14 mouse cellular contexts compared by ENCODE assay signal in the genomic region with DNA sequence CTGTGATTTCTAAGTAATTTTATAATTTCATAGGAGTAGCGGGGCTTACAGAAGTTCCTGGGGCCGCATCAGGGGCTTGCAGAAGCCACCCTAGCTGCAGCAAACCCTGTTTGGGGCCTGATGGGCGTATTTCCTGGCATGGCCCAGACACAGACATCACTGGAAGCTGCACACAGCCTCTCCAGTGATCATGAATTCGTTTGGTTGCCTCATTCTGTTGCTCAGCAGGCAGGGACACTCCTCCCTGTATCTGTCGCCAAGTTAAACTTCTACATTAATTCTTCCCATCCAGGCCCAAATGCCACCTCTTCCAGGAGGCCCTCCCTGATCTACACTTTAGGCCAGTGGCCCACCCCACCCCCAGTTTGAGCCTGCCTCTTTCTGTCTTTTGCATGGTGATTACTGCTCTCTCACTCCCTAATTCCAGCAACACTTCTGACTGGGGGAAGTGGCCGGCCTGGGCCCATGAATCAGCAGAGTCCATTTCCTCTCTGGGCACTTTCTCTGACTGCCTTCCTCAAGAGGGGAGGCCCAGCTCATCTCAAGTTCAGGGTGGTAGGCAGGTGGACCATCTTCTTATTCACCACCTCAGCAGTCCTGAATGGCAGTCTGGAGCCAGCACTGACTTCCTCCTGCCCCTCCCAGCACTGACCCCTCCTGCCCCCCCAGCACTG. TPM values are rescaled to one million over a fixed set of nuclear protein-coding genes. Genes with fewer than 3 reads are reported as not detected.
DNase-seq lines count a peak whose midpoint lies in the region; ATAC-seq lines count a peak whose summit lies in the region.
"Had no signal": no experiment of that assay in that cellular context is flagged by ENCODE, and none has a peak within 500 bp of the region (broad histone marks: within the 10 kb centered on the region; RNA-seq: fewer than 3 reads in every experiment).

No protein-coding gene starts in this region.

- no peak overlapping the region for H3K4me2 ChIP-seq in liver, embryonic 13.5 days
- H3K4me2 ChIP-seq in stomach, embryonic 15.5 days, result no peak overlapping the region
- H3K4me2 ChIP-seq: neural tube, embryonic 12.5 days had no signal

- WGBS in liver, embryonic 13.5 days (ENCODE audit: insufficient replicate concordance), result 36% methylated on average over 6 of the region's 6 CpGs
- WGBS in stomach, embryonic 15.5 days, result 48% methylated on average over 6 of the region's 6 CpGs

- intact Hi-C loops in gastrocnemius, postnatal 14 days (cut with DNase I; ENCODE audit: low total_unique reads), result no loop called here

- H3K27ac ChIP-seq in liver, embryonic 13.5 days, result no peak overlapping the region
- peak overlapping the region; percentile 40 for H3K27ac ChIP-seq in stomach, embryonic 15.5 days
- H3K27ac ChIP-seq: kidney, postnatal 0 days; neural tube, embryonic 12.5 days had no signal

- no peaks in the 10 kb centered on the region for H3K36me3 ChIP-seq in liver, embryonic 13.5 days
- H3K36me3 ChIP-seq in stomach, embryonic 15.5 days, result no peaks in the 10 kb centered on the region
- H3K36me3 ChIP-seq: neural tube, embryonic 12.5 days had no signal

- H3K9me3 ChIP-seq in liver, embryonic 13.5 days (replicated peaks), result no peaks in the 10 kb centered on the region
- H3K9me3 ChIP-seq in stomach, embryonic 15.5 days, result no peaks in the 10 kb centered on the region
- H3K9me3 ChIP-seq: neural tube, embryonic 12.5 days had no signal

- ATAC-seq in liver, embryonic 13.5 days (ENCODE audit: low read depth), result 0 out of 2 replicates have a peak, but pooled peaks have one; percentile 32
- ATAC-seq in granulocyte monocyte progenitor cell, adult 5-6 weeks (replicated peaks; ENCODE audit: poor library complexity, severe bottlenecking), result peak; percentile 77
- ATAC-seq in stomach, embryonic 15.5 days (ENCODE audit: insufficient read depth, low FRiP score, low read depth), result no peak
- ATAC-seq: forebrain, embryonic 16.5 days had no signal

- no peak overlapping the region for H3K9ac ChIP-seq in liver, embryonic 13.5 days
- H3K9ac ChIP-seq in stomach, embryonic 15.5 days, result no peak overlapping the region
- H3K9ac ChIP-seq: neural tube, embryonic 12.5 days had no signal

- no peak for DNase-seq in liver, embryonic 13.5 days
- DNase-seq in liver, result no peak
- DNase-seq in brain, adult 2 months (ENCODE audit: low read depth, low spot score), result peak; percentile 23
- DNase-seq in thymus, postnatal 14 days, result no peak
- no peak for DNase-seq in gastrocnemius, postnatal 14 days
- DNase-seq: adrenal gland, postnatal 10 days; cerebellum, postnatal 25 days; lung, postnatal 14 days; thymus, postnatal 25 days had no signal

- H3K27me3 ChIP-seq in liver, embryonic 13.5 days, result no peaks in the 10 kb centered on the region
- no peaks in the 10 kb centered on the region for H3K27me3 ChIP-seq in stomach, embryonic 15.5 days (replicated peaks)
- H3K27me3 ChIP-seq: neural tube, embryonic 12.5 days had no signal

- H3K4me1 ChIP-seq in liver, embryonic 13.5 days (replicated peaks), result peaks cover 7% of the 10 kb centered on the region; the same call in 1 of the 2 replicates
- peaks cover 10% of the 10 kb centered on the region for H3K4me1 ChIP-seq in stomach, embryonic 15.5 days

- no peak overlapping the region for H3K4me3 ChIP-seq in liver, embryonic 13.5 days (replicated peaks)
- H3K4me3 ChIP-seq in stomach, embryonic 15.5 days (replicated peaks), result no peak overlapping the region
- H3K4me3 ChIP-seq: neural tube, embryonic 12.5 days had no signal

RNA-seq across cellular contexts. Expression of gene Tmem189, which starts 51.0 kb away (rescaled TPM):
- polyA plus RNA-seq in liver, embryonic 13.5 days (2015; fragmentation: Nextera tagmentation; extraction: Ambion mirVana), result 16.1 and 17.1 TPM in 2 replicates
- total RNA-seq in granulocyte monocyte progenitor cell, adult 5-6 weeks (2014; fragmentation: Nextera tagmentation), result 24.7 and 28.9 TPM in 2 replicates
- 13.4 and 13.6 TPM in 2 replicates for total RNA-seq in granulocyte monocyte progenitor cell, adult 5-6 weeks (2017)
- 40.8 and 43.8 TPM in 2 replicates for polyA plus RNA-seq in stomach, embryonic 15.5 days (2015; fragmentation: Nextera tagmentation; extraction: Ambion mirVana)
- total RNA-seq in gastrocnemius, postnatal 14 days (2021), result 10 to 100 TPM; 18.1 to 22.8 TPM

RNA-seq across cellular contexts. Expression of gene Cebpb, which starts 51.9 kb away (rescaled TPM):
- 6.3 and 7.4 TPM in 2 replicates for polyA plus RNA-seq in liver, embryonic 13.5 days (2015; fragmentation: Nextera tagmentation; extraction: Ambion mirVana)
- 11.8 and 15.7 TPM in 2 replicates for total RNA-seq in granulocyte monocyte progenitor cell, adult 5-6 weeks (2014; fragmentation: Nextera tagmentation)
- total RNA-seq in granulocyte monocyte progenitor cell, adult 5-6 weeks (2017), result 17.8 and 27.5 TPM in 2 replicates
- polyA plus RNA-seq in stomach, embryonic 15.5 days (2015; fragmentation: Nextera tagmentation; extraction: Ambion mirVana), result 18.4 and 25.4 TPM in 2 replicates
- total RNA-seq in gastrocnemius, postnatal 14 days (2021), result 100 to 1,000 TPM in 1 of 2 experiments, 10 to 100 TPM in 1; 66.9 to 120 TPM
